Mouse (Mus musculus): ENCODE measurements around the gene Gm49369.

GRCm38 (mm10) chr7:142377233-142377925 lies 5.1 kb downstream of the Gm49369 start:
- TF ChIP-seq CTCF (IDR thresholded peaks at IDR 0.05; ENCODE audit: low read depth) (no peak), EP300 (IDR thresholded peaks at IDR 0.05; ENCODE audit: low read depth) (no peak)
